Mouse (Mus musculus) hindbrain, embryonic 15.5 days (tissue): ENCODE results near the gene Camta1. TPM values are rescaled to one million over a fixed set of nuclear protein-coding genes. Genes with fewer than 3 reads are reported as not detected.

Experiments used
- ATAC-seq: fragments of 200-750 bp; cut with Nextera tagmentation; 2 replicates; pipeline ENCODE4 v1.8.0; 2017; ENCODE audit warnings: low read depth, moderate number of reproducible peaks, moderate TSS enrichment; ENCODE audit not compliant: low FRiP score
- H3K27ac ChIP-seq: fragments of 300-500 bp; sonication (generic); replicated peaks from 2 replicates; pipeline ENCODE4 v1.5.1; 2015; ENCODE audit warnings: mild to moderate bottlenecking, inconsistent platforms
- H3K27me3 ChIP-seq: fragments of 300-500 bp; sonication (generic); 2 replicates; pipeline ENCODE4 v1.6.1; 2015; ENCODE audit warnings: control low read depth, inconsistent platforms
- H3K36me3 ChIP-seq: fragments of 300-500 bp; sonication (generic); 2 replicates; pipeline ENCODE4 v1.6.1; 2015; ENCODE audit warnings: control low read depth, inconsistent platforms
- H3K4me1 ChIP-seq: fragments of 300-500 bp; sonication (generic); replicated peaks from 2 replicates; pipeline ENCODE4 v1.6.1; 2015; ENCODE audit warnings: control low read depth, inconsistent platforms
- H3K4me2 ChIP-seq: fragments of 300-500 bp; sonication (generic); 2 replicates; pipeline ENCODE4 v1.6.1; 2015; ENCODE audit warnings: moderate library complexity, mild to moderate bottlenecking, inconsistent platforms
- H3K4me3 ChIP-seq: fragments of 300-500 bp; sonication (generic); 2 replicates; pipeline ENCODE4 v1.5.1; 2015; ENCODE audit warnings: mild to moderate bottlenecking, inconsistent platforms
- H3K9ac ChIP-seq: fragments of 300-500 bp; sonication (generic); 2 replicates; pipeline ENCODE4 v1.6.1; 2015; ENCODE audit warnings: inconsistent platforms
- H3K9me3 ChIP-seq: fragments of 300-500 bp; sonication (generic); 2 replicates; pipeline ENCODE4 v1.6.1; 2016; ENCODE audit warnings: control low read depth, inconsistent platforms
- WGBS: fragments of 180-500 bp; shearing (Covaris S2); methylation state at CpG from one replicate; pipeline ENCODE4 v1.1.7; 2015; 5-methylcytosine and 5-hydroxymethylcytosine counted together
- polyA plus RNA-seq: library from polyadenylated mRNA; unstranded; fragments of >200 nt; fragmentation: Nextera tagmentation; extraction: Ambion mirVana; gene quantifications from 2 replicates; pipeline ENCODE4 v1.2.1, GENCODE M21; 2015

Gene Camta1
- polyA plus RNA-seq, 1 experiment from 2014 or later, result 150 TPM

DNA sequence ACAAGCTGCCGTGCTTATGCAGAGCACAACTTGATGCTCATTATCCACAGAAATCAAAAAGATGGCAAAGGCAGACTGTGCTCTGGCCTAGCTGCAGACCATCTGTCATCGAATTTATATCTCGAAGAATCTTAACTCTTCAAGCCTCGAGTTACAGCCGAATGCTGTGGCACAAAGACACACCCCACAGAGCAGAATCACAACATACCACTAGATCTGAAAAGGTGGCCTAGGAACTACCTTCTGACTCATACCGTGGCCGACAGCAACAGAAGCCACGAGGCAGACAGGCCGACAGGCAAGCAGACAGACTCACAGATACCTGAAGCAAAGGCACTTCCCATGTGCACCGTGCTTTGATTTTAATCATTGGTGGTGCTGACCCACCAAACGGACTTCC is 758.0 kb downstream of the Camta1 start:
- Histone ChIP-seq H3K36me3 (no peaks in the 10 kb centered on the region), H3K4me3 (no peak overlapping the region), H3K4me1 (peaks cover 69% of the 10 kb centered on the region), H3K9me3 (no peaks in the 10 kb centered on the region), H3K27ac (peak overlapping the region; percentile 53; the same call in 1 of the 2 replicates), H3K27me3 (no peaks in the 10 kb centered on the region), H3K9ac (no peak overlapping the region), H3K4me2 (peak overlapping the region; percentile 26)
- 73% methylated on average over 11 of the region's 11 CpGs for WGBS
- ATAC-seq, result no peak

DNA sequence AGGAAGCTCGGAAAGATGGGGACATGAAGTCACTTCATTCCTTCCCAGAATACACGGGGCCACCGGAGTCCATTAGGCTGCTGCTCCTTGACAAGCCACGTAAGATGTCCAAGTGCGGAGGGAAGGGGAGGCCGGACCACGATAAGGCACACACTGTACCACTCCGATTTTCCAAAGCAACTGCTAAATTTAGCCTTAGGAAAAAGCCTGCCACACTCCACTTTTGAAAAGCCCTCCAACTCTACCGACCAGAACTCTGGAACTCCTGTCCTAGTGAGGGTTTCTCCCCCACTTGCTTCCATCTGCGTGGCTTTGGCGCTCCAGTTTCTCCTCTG is 764.6 kb downstream of the Camta1 start:
- H3K36me3 ChIP-seq, result no peaks in the 10 kb centered on the region
- no peak overlapping the region for H3K9ac ChIP-seq
- H3K9me3 ChIP-seq, result no peaks in the 10 kb centered on the region
- no peak overlapping the region for H3K27ac ChIP-seq
- no peak overlapping the region for H3K4me2 ChIP-seq
- peaks cover 47% of the 10 kb centered on the region for H3K4me1 ChIP-seq
- H3K4me3 ChIP-seq, result no peak overlapping the region
- H3K27me3 ChIP-seq, result no peaks in the 10 kb centered on the region
- WGBS, result 88% methylated on average over 11 of the region's 11 CpGs
- no peak for ATAC-seq

DNA sequence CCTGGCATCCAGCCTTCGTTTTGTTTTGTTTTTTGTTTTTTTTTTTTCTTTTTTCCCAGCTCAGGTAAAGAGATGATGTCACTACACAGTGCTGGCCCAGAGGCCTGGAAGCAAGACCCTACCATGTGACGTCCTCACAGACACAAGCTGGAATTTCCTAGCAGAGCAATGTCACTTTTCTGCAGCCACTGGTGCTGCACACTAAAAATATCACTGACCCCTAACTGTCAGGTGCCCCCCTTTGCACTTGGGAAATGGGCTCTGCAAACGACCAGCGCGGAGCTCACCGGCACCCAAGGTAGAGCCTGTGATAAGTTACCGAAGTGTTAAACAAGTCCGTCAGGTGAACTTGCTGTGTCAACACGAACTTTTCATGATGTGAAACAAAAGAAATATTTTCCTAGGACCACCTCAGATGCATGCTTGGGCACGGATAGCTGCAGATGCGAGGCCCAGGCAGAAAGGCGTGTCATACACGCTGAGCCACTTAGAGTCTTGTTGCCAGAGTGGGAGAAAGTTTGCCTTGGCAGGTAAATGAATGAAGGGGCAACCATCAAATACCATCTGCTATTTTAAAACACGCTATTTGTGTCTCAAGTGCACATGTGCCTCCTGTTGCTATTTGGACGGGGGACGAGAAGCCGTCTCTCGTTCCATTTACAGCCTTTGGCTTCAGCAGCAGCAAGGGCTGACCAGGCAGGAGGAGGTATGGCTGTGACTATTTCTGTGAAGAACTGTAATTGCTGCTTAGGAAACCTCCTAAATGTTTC is 765.2 kb downstream of the Camta1 start:
- Histone ChIP-seq H3K36me3 (no peaks in the 10 kb centered on the region), H3K4me3 (no peak overlapping the region), H3K9ac (no peak overlapping the region), H3K27me3 (no peaks in the 10 kb centered on the region), H3K27ac (no peak overlapping the region), H3K9me3 (no peaks in the 10 kb centered on the region), H3K4me1 (peaks cover 42% of the 10 kb centered on the region), H3K4me2 (no peak overlapping the region)
- ATAC-seq, result no peak
- WGBS, result 81% methylated on average over 18 of the region's 18 CpGs

DNA sequence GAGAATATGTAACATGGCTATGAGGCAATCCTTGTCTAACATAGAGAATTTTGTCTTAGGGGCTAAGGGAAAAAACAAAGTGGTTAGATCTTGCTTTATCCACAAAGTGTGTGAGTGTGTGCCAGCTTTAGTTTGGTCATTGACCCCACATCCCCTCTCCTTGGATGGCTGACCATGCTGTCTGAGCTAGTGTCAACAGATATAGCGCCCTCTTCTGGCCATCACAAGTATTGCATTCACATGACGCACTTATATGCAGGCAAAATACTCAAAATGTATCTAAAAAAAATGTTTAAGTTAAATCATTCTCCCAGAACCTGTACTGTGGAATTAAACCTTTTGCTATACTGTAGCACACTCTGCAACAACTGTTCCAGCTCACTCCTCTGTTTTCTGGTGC is 766.5 kb downstream of the Camta1 start:
- H3K4me3 ChIP-seq, result no peak overlapping the region
- H3K9ac ChIP-seq, result no peak overlapping the region
- no peaks in the 10 kb centered on the region for H3K27me3 ChIP-seq
- no peaks in the 10 kb centered on the region for H3K36me3 ChIP-seq
- 33% methylated on average over 2 of the region's 2 CpGs for WGBS
- H3K4me1 ChIP-seq, result peaks cover 46% of the 10 kb centered on the region
- no peak overlapping the region for H3K4me2 ChIP-seq
- no peak overlapping the region for H3K27ac ChIP-seq
- ATAC-seq, result no peak
- H3K9me3 ChIP-seq, result no peaks in the 10 kb centered on the region

DNA sequence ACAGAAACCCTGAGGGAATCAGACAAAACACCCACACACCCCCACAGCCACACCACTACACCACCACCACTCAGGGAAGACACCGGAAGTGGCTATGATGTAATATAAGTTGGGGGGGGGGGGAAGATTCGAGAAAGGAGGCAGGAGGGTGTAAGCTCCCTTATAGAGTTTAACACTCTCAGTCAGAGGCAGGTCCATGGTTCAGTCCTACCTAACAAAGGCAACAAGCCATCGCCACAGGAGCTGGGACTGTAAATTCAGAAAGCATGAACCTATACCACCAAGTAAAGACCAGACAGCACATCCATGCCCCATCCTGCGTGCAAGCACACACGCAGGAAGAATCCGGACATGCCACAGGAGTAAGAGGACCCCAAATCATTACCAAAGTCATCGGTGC is 772.4 kb downstream of the Camta1 start, which contains the start of gene Gm13090:
Gene Gm13090, plus strand, starts transcription at position 301 of the 400 bp plus-strand sequence.
- Histone ChIP-seq H3K4me2 (no peak within 1 kb of the TSS), H3K4me1 (peaks cover 26% of the 10 kb centered on the region), H3K9ac (no peak within 1 kb of the TSS), H3K36me3 (peaks cover 33% of the 10 kb centered on the region), H3K27ac (no peak within 1 kb of the TSS), H3K9me3 (no peaks in the 10 kb centered on the region), H3K27me3 (no peaks in the 10 kb centered on the region), H3K4me3 (no peak within 1 kb of the TSS)
- ATAC-seq, result no peak
- WGBS, result 92% methylated on average over 7 of the region's 7 CpGs

DNA sequence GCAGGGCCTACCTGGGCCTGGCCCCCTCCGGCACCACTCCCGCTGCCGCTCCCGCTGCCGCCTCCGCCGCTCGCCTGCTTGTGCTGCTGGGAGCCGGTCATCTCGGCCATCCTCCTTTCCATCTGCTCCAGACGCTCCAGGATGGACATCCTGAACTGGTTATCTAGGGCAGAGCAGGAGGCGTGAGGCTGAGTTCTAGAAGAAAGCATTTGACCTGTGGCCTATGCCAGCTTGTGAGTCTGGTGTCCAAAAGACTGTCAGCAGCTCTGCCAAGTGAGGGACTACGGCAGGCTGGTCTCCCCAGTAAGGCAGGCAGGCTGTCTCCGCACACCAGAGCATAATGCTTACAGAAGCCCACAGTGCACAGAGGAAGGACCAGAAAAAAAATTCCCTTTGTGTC is 772.9 kb downstream of the Camta1 start:
- peaks cover 26% of the 10 kb centered on the region for H3K4me1 ChIP-seq

DNA sequence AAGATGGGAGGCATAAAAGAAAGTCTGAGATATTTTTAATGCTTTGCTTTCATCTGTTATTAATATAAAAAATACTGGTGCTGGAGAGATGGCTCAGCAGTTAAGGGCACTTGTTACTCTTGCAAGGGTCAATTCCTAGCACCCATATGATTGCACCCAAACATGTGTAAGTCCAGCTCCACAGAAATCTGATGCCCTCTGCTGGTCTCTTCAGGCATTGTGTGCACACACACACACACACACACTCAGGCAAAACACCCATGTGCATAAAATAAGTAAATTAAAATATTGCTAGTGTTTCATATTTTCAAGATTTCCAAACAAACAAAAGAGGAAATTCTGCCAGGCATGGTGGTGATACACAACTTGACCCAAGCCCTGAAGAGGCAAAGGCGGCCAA is 774.3 kb downstream of the Camta1 start:
- 98% methylated on average over 1 of the region's 1 CpGs for WGBS
- peaks cover 51% of the 10 kb centered on the region for H3K36me3 ChIP-seq
- no peak overlapping the region for H3K27ac ChIP-seq
- no peak for ATAC-seq
- no peak overlapping the region for H3K4me2 ChIP-seq
- no peaks in the 10 kb centered on the region for H3K27me3 ChIP-seq
- no peaks in the 10 kb centered on the region for H3K9me3 ChIP-seq
- no peak overlapping the region for H3K9ac ChIP-seq
- peaks cover 26% of the 10 kb centered on the region for H3K4me1 ChIP-seq
- no peak overlapping the region for H3K4me3 ChIP-seq

More for the DNA sequence above, 772.9 kb downstream of the Camta1 start:
- Histone ChIP-seq H3K27ac (no peak overlapping the region), H3K36me3 (peaks cover 37% of the 10 kb centered on the region), H3K9ac (no peak overlapping the region), H3K4me2 (no peak overlapping the region), H3K9me3 (no peaks in the 10 kb centered on the region), H3K4me3 (no peak overlapping the region), H3K27me3 (no peaks in the 10 kb centered on the region)
- WGBS, result 85% methylated on average over 14 of the region's 14 CpGs
- no peak for ATAC-seq

DNA sequence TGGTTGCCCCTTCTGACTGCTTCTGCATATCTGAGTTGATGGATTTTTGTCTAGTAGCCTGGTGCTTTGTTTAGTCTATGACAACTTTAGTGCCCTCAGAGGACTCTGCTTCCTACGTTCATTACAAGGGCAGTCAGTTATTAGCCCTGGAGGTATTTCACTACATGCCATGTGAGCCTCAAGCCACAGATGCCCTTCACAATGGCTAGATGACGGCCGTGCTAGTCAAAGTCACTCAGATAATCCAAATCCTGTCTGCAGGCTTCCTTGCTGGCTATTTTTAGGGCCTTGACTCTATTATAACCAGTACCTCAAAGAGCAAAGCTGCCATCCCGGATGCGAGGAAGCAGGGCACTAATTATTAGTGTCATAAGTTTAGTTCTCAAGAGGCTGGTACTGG is 778.6 kb downstream of the Camta1 start:
- H3K4me3 ChIP-seq, result no peak overlapping the region
- H3K9ac ChIP-seq, result no peak overlapping the region
- no peak overlapping the region for H3K27ac ChIP-seq
- H3K9me3 ChIP-seq, result no peaks in the 10 kb centered on the region
- no peaks in the 10 kb centered on the region for H3K27me3 ChIP-seq
- peaks cover 93% of the 10 kb centered on the region for H3K36me3 ChIP-seq
- WGBS, result 73% methylated on average over 5 of the region's 5 CpGs
- no peak overlapping the region for H3K4me2 ChIP-seq
- no peaks in the 10 kb centered on the region for H3K4me1 ChIP-seq
- ATAC-seq, result no peak

DNA sequence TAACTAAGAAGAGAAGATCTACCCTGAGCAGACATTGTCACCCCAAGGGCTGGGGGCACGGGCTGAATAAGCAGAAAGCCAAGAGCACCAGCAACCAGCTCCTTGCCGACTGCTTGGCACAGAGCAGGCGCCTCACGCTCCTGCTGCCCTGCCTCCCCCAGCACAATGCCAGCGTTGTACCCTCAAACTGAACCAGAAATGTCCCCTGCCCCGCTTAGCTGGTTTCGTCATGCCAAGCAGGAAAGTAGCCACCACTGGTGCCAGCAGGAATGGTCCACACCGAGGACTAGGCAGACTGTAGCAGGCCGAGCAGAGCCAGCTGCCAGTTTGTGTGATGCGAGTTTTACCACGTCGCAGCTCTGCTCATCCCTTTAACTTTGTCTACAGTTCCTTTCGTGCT is 779.7 kb downstream of the Camta1 start:
- Histone ChIP-seq H3K9me3 (no peaks in the 10 kb centered on the region), H3K4me2 (no peak overlapping the region), H3K9ac (no peak overlapping the region), H3K36me3 (peaks cover 93% of the 10 kb centered on the region), H3K27ac (no peak overlapping the region), H3K4me3 (no peak overlapping the region), H3K4me1 (no peaks in the 10 kb centered on the region), H3K27me3 (no peaks in the 10 kb centered on the region)
- 87% methylated on average over 13 of the region's 13 CpGs for WGBS
- ATAC-seq, result no peak

DNA sequence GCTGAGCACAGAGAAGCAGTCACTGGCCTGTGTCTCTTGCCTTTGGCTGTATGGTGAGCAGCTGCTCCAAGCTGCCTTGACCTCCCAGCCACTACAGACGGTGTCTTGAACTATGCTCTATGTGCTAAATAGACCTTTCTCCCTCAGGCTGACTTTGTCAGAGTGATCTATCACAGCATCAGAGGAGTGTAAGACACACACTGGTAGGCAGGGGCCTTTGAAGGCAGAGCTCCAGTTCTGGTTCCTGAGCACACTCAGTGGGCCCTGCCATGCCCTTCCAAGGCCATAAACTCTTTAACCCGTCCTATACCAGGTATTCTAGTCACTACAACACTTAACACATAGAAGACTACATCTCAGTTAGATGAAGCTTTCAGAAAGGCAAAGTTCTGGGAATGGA is 780.3 kb downstream of the Camta1 start:
- no peak for ATAC-seq
- Histone ChIP-seq H3K4me2 (no peak overlapping the region), H3K4me1 (no peaks in the 10 kb centered on the region), H3K27ac (no peak overlapping the region), H3K4me3 (no peak overlapping the region), H3K27me3 (no peaks in the 10 kb centered on the region), H3K36me3 (peaks cover 97% of the 10 kb centered on the region), H3K9me3 (no peaks in the 10 kb centered on the region), H3K9ac (no peak overlapping the region)
- WGBS, result 85% methylated on average over 2 of the region's 2 CpGs

DNA sequence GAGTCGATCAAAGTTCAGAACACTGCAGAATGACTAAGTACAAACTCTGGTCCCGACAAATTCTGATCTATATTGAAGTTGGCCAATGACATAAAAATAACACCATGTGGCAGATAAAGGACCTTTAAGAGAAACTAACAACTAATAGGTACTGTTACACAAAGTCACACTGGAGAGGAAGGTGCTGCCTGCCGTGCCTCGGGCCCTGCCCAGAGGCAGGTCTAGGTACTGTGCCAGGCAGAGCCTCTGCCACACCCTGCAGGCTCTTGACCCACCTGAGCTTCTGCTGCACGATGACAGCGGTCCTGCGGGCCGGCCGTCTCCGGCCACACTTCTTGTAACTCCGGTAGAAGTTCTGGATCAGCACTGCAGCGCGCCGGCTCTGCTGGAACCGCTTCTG is 786.9 kb downstream of the Camta1 start:
- Histone ChIP-seq H3K27me3 (no peaks in the 10 kb centered on the region), H3K27ac (no peak overlapping the region), H3K36me3 (peaks cover 97% of the 10 kb centered on the region), H3K4me1 (no peaks in the 10 kb centered on the region), H3K4me2 (no peak overlapping the region), H3K9me3 (no peaks in the 10 kb centered on the region), H3K9ac (no peak overlapping the region), H3K4me3 (no peak overlapping the region)
- no peak; the same call in 1 of the 2 replicates for ATAC-seq
- WGBS, result 97% methylated on average over 15 of the region's 15 CpGs

DNA sequence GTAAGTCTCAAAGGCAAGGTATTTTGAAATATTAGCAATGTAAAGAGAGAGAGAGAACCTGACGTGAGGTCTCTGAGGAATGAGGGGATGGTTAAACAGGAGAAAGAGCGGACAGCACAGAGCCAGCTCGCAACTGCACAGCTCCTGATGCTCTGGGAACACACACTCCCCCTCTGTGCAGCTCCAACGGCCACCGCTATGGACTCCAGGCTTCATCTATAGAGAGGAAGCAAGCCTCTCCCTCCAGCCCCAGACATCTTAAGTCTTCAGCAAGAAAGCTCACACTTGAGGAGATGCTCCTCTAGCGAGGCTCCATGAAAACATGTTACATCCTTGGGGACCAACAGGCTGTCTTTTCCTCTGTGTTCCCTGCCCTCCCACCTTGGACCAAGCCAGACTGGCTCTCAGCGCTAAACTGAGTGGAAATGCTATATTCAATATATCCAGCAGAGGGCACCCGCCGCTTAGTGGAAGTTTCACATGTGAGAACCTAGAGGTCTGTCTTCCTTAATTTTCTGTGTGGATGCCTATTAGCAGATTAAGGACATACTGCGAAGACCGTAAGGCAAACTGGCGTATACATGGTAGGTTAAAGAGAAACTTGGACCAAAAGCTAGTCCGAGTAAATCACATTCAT is 788.5 kb downstream of the Camta1 start:
- H3K4me2 ChIP-seq, result no peak overlapping the region
- no peak overlapping the region for H3K9ac ChIP-seq
- H3K9me3 ChIP-seq, result no peaks in the 10 kb centered on the region
- no peaks in the 10 kb centered on the region for H3K27me3 ChIP-seq
- WGBS, result 55% methylated on average over 13 of the region's 13 CpGs
- H3K36me3 ChIP-seq, result peaks cover 90% of the 10 kb centered on the region
- no peak overlapping the region for H3K27ac ChIP-seq
- H3K4me3 ChIP-seq, result no peak overlapping the region
- peak; percentile 49; the same call in 1 of the 2 replicates for ATAC-seq
- H3K4me1 ChIP-seq, result no peaks in the 10 kb centered on the region
